Mouse (Mus musculus): ENCODE measurements at regions not wholly inside any gene's neighbourhood (a gene's known extent, or its start where the extent isn't known, plus 50 kb on each side); places are given as distances from the start of the nearest gene placed in this dataset.

GRCm38 (mm10) chr9:61015374-61015890 is 221.1 kb downstream of the Uaca start:
- Histone ChIP-seq H3K27ac (ENCODE audit: low read depth, low read length) (no peak overlapping the region), H3K4me1 (ENCODE audit: insufficient read depth, low read length) (no peaks in the 10 kb centered on the region), H3K4me3 (ENCODE audit: low read depth, low read length) (no peak overlapping the region), H3K27me3 (ENCODE audit: insufficient read depth, low read length) (no peaks in the 10 kb centered on the region), H3K9ac (replicated peaks; ENCODE audit: low read length, poor library complexity, severe bottlenecking) (no peak overlapping the region), H3K9me3 (ENCODE audit: low read length) (no peaks in the 10 kb centered on the region), H3K36me3 (ENCODE audit: insufficient read depth, low read length) (no peaks in the 10 kb centered on the region), H3K4me2 (ENCODE audit: low read depth, low read length, poor library complexity, severe bottlenecking) (no peak overlapping the region)
- 23% methylated on average over 15 of the region's 15 CpGs for WGBS
- DNase-seq (ENCODE audit: low spot score) (no peak), ATAC-seq (ENCODE audit: low FRiP score) (no peak)
- TF ChIP-seq CTCF (IDR thresholded peaks at IDR 0.05): no peak

GRCm38 (mm10) chr9:61016673-61017072 is 222.3 kb downstream of the Uaca start:
- no peaks in the 10 kb centered on the region for H3K27me3 ChIP-seq (ENCODE audit: insufficient read depth, low read length)
- H3K36me3 ChIP-seq (ENCODE audit: insufficient read depth, low read length): no peaks in the 10 kb centered on the region
- H3K27ac ChIP-seq (ENCODE audit: low read depth, low read length): no peak overlapping the region
- 62% methylated on average over 10 of the region's 10 CpGs for WGBS
- DNase-seq (ENCODE audit: low spot score) (no peak), ATAC-seq (ENCODE audit: low FRiP score) (no peak)
- H3K9me3 ChIP-seq (ENCODE audit: low read length): no peaks in the 10 kb centered on the region
- H3K9ac ChIP-seq (replicated peaks; ENCODE audit: low read length, poor library complexity, severe bottlenecking): no peak overlapping the region
- no peak overlapping the region for H3K4me3 ChIP-seq (ENCODE audit: low read depth, low read length)
- TF ChIP-seq CTCF (IDR thresholded peaks at IDR 0.05): no peak
- no peak overlapping the region for H3K4me2 ChIP-seq (ENCODE audit: low read depth, low read length, poor library complexity, severe bottlenecking)
- H3K4me1 ChIP-seq (ENCODE audit: insufficient read depth, low read length): no peaks in the 10 kb centered on the region

GRCm38 (mm10) chr9:61019938-61020337 is 225.6 kb downstream of the Uaca start:
- ATAC-seq (ENCODE audit: low FRiP score) (no peak), DNase-seq (ENCODE audit: low spot score) (no peak)
- no peaks in the 10 kb centered on the region for H3K36me3 ChIP-seq (ENCODE audit: insufficient read depth, low read length)
- 78% methylated on average over 4 of the region's 4 CpGs for WGBS
- no peaks in the 10 kb centered on the region for H3K4me1 ChIP-seq (ENCODE audit: insufficient read depth, low read length)
- H3K27me3 ChIP-seq (ENCODE audit: insufficient read depth, low read length): 0 out of 2 replicates have a peak, but pooled peaks cover 3% of the 10 kb centered on the region
- H3K9ac ChIP-seq (replicated peaks; ENCODE audit: low read length, poor library complexity, severe bottlenecking): no peak overlapping the region
- H3K9me3 ChIP-seq (ENCODE audit: low read length): no peaks in the 10 kb centered on the region
- H3K27ac ChIP-seq (ENCODE audit: low read depth, low read length): no peak overlapping the region
- no peak overlapping the region for H3K4me2 ChIP-seq (ENCODE audit: low read depth, low read length, poor library complexity, severe bottlenecking)
- H3K4me3 ChIP-seq (ENCODE audit: low read depth, low read length): no peak overlapping the region
- TF ChIP-seq CTCF (IDR thresholded peaks at IDR 0.05): peak; percentile 46

GRCm38 (mm10) chr9:61021810-61022209 is 227.5 kb downstream of the Uaca start:
- Histone ChIP-seq H3K36me3 (ENCODE audit: insufficient read depth, low read length) (no peaks in the 10 kb centered on the region), H3K27me3 (ENCODE audit: insufficient read depth, low read length) (0 out of 2 replicates have a peak, but pooled peaks cover 3% of the 10 kb centered on the region), H3K27ac (ENCODE audit: low read depth, low read length) (no peak overlapping the region), H3K4me2 (ENCODE audit: low read depth, low read length, poor library complexity, severe bottlenecking) (no peak overlapping the region), H3K9ac (replicated peaks; ENCODE audit: low read length, poor library complexity, severe bottlenecking) (no peak overlapping the region), H3K9me3 (ENCODE audit: low read length) (no peaks in the 10 kb centered on the region), H3K4me3 (ENCODE audit: low read depth, low read length) (no peak overlapping the region), H3K4me1 (ENCODE audit: insufficient read depth, low read length) (no peaks in the 10 kb centered on the region)
- 87% methylated on average over 5 of the region's 5 CpGs for WGBS
- no peak for DNase-seq (ENCODE audit: low spot score)
- no peak for TF ChIP-seq CTCF (IDR thresholded peaks at IDR 0.05)
- ATAC-seq (ENCODE audit: low FRiP score): no peak

- Histone ChIP-seq H3K36me3 (ENCODE audit: insufficient read depth, low read length) (no peaks in the 10 kb centered on the region), H3K27ac (ENCODE audit: low read depth, low read length) (no peak overlapping the region), H3K9me3 (ENCODE audit: low read length) (no peaks in the 10 kb centered on the region), H3K4me2 (ENCODE audit: low read depth, low read length, poor library complexity, severe bottlenecking) (no peak overlapping the region), H3K27me3 (ENCODE audit: insufficient read depth, low read length) (0 out of 2 replicates have a peak, but pooled peaks cover 3% of the 10 kb centered on the region), H3K9ac (replicated peaks; ENCODE audit: low read length, poor library complexity, severe bottlenecking) (no peak overlapping the region), H3K4me3 (ENCODE audit: low read depth, low read length) (no peak overlapping the region), H3K4me1 (ENCODE audit: insufficient read depth, low read length) (no peaks in the 10 kb centered on the region)
- no peak for TF ChIP-seq CTCF (IDR thresholded peaks at IDR 0.05)
- ATAC-seq (ENCODE audit: low FRiP score) (no peak), DNase-seq (ENCODE audit: low spot score) (no peak)
- WGBS: 85% methylated on average over 6 of the region's 6 CpGs
These were observed 228.2 kb downstream of the Uaca start for GRCm38 (mm10) chr9:61022371-61023026.

GRCm38 (mm10) chr9:61025341-61025740 is 231.0 kb downstream of the Uaca start:
- WGBS: 93% methylated on average over 6 of the region's 6 CpGs
- no peak overlapping the region for H3K9ac ChIP-seq (replicated peaks; ENCODE audit: low read length, poor library complexity, severe bottlenecking)
- ATAC-seq (ENCODE audit: low FRiP score): no peak

More at GRCm38 (mm10) chr9:61025341-61025740, 231.0 kb downstream of the Uaca start:
- DNase-seq (ENCODE audit: low spot score): no peak
- H3K36me3 ChIP-seq (ENCODE audit: insufficient read depth, low read length): no peaks in the 10 kb centered on the region
- H3K9me3 ChIP-seq (ENCODE audit: low read length): no peaks in the 10 kb centered on the region
- no peak overlapping the region for H3K4me2 ChIP-seq (ENCODE audit: low read depth, low read length, poor library complexity, severe bottlenecking)
- H3K4me3 ChIP-seq (ENCODE audit: low read depth, low read length): no peak overlapping the region
- H3K27ac ChIP-seq (ENCODE audit: low read depth, low read length): no peak overlapping the region
- H3K4me1 ChIP-seq (ENCODE audit: insufficient read depth, low read length): 0 out of 2 replicates have a peak, but pooled peaks cover 2% of the 10 kb centered on the region
- H3K27me3 ChIP-seq (ENCODE audit: insufficient read depth, low read length): 0 out of 2 replicates have a peak, but pooled peaks cover 3% of the 10 kb centered on the region
- no peak for TF ChIP-seq CTCF (IDR thresholded peaks at IDR 0.05)
